Mouse (Mus musculus): Measurements from ENCODE around the gene 5830411N06Rik. TPM values are rescaled to one million over a fixed set of nuclear protein-coding genes. Genes with fewer than 3 reads are reported as not detected.

The 5830411N06Rik gene
- polyA plus RNA-seq, 1 experiment from 2014 or later, result not detected

DNA sequence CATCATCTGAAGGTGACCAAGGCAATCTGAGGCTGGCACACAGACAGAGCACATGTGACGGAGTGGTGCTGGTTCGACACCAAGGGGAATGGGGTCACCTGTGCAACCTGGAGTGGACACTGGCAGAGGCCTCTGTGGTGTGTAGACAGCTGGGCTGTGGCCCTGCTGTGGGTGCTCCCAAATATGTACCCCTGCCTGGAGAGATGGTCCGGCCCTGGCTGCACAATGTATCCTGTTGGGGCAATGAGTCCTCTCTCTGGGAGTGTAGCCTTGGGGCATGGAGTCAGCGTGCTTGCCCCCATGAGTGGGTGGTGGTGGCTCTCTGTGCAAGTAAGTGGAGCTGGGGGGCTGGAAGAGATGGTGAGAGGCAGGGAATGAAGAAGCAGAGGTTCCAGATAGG lies 26.7 kb upstream of the 5830411N06Rik start:
- DNase-seq (ENCODE audit: low spot score) (no peak), ATAC-seq (no peak)
- Histone ChIP-seq H3K27ac (ENCODE audit: low read depth, low read length) (no peak overlapping the region), H3K36me3 (ENCODE audit: control insufficient read depth, insufficient read depth, low read length) (no peaks in the 10 kb centered on the region), H3K9ac (ENCODE audit: low read length) (no peak overlapping the region), H3K4me1 (ENCODE audit: control insufficient read depth, insufficient read depth, low read length) (no peaks in the 10 kb centered on the region), H3K9me3 (replicated peaks; ENCODE audit: control insufficient read depth, low read length) (no peaks in the 10 kb centered on the region), H3K27me3 (replicated peaks; ENCODE audit: control insufficient read depth, insufficient read depth, low read length) (no peaks in the 10 kb centered on the region), H3K4me2 (ENCODE audit: low read length) (no peak overlapping the region), H3K4me3 (ENCODE audit: low read depth, low read length) (no peak overlapping the region)
- 80% methylated on average over 4 of the region's 4 CpGs for WGBS

DNA sequence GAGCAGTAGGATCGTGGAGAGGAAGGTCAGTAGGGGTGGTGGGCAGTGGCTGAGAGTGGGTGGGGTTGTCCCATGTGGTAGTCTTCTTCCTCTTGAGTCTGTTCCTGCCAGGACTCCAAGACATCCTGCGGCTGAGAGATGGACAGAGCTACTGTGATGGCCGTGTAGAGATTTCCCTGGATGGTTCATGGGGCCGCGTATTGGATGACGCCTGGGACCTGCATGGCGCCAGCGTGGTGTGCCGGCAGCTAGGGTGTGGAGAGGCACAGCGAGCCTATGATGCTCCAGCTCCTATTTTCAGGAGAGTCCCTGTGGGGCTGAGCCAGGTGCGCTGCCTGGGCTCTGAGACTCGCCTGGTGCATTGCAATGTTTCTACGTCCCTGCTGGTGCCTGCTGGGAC lies 22.9 kb upstream of the 5830411N06Rik start:
- H3K9ac ChIP-seq (ENCODE audit: low read length), result no peak overlapping the region
- no peak overlapping the region for H3K27ac ChIP-seq (ENCODE audit: low read depth, low read length)
- no peak overlapping the region for H3K4me2 ChIP-seq (ENCODE audit: low read length)
- DNase-seq (ENCODE audit: low spot score), result no peak
- no peaks in the 10 kb centered on the region for H3K4me1 ChIP-seq (ENCODE audit: control insufficient read depth, insufficient read depth, low read length)
- no peaks in the 10 kb centered on the region for H3K36me3 ChIP-seq (ENCODE audit: control insufficient read depth, insufficient read depth, low read length)
- H3K27me3 ChIP-seq (replicated peaks; ENCODE audit: control insufficient read depth, insufficient read depth, low read length), result no peaks in the 10 kb centered on the region
- WGBS, result 81% methylated on average over 13 of the region's 13 CpGs
- no peak for ATAC-seq
- H3K4me3 ChIP-seq (ENCODE audit: low read depth, low read length), result no peak overlapping the region
- H3K9me3 ChIP-seq (replicated peaks; ENCODE audit: control insufficient read depth, low read length), result no peaks in the 10 kb centered on the region

DNA sequence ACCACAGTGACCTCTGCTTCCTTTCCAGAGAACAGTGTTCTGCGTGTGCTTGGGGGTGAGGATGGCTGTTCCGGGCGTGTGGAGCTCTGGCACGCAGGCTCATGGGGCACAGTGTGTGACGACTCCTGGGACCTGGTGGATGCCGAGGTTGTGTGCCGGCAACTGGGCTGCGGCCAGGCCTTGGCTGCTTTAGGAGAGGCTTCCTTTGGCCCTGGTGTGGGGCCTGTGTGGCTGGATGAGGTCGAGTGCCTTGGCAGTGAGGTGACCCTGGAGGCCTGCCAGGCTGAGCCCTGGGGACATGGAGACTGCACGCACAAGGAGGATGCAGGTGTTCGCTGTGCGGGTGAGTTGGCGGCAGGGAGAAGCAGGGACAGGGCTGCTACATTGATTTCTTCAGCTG lies 18.6 kb upstream of the 5830411N06Rik start:
- no peaks in the 10 kb centered on the region for H3K4me1 ChIP-seq (ENCODE audit: control insufficient read depth, insufficient read depth, low read length)
- H3K9ac ChIP-seq (ENCODE audit: low read length), result no peak overlapping the region
- no peaks in the 10 kb centered on the region for H3K36me3 ChIP-seq (ENCODE audit: control insufficient read depth, insufficient read depth, low read length)
- H3K27ac ChIP-seq (ENCODE audit: low read depth, low read length), result no peak overlapping the region
- no peak overlapping the region for H3K4me3 ChIP-seq (ENCODE audit: low read depth, low read length)
- ATAC-seq, result no peak
- WGBS, result 85% methylated on average over 13 of the region's 13 CpGs
- H3K9me3 ChIP-seq (replicated peaks; ENCODE audit: control insufficient read depth, low read length), result no peaks in the 10 kb centered on the region
- no peaks in the 10 kb centered on the region for H3K27me3 ChIP-seq (replicated peaks; ENCODE audit: control insufficient read depth, insufficient read depth, low read length)
- DNase-seq (ENCODE audit: low spot score), result no peak
- no peak overlapping the region for H3K4me2 ChIP-seq (ENCODE audit: low read length)

DNA sequence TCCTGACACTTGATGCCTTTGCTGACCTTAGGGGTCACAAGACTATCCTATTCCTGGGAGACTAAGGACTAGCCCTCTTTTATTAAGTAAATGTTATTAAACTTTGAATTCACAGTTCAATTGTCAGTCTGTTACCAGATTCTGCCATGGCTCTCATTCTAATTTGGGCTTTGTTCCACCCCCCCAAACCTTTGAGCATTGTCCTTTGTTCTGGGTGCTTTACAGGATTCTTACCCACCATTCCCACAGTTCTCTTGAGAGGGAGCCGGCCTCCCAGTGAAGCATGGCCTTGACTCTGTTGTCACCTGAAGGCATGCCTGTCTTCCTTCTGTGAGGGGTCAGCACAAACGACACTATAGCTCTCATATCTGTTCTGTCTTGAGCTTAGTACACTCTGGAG lies 16.1 kb upstream of the 5830411N06Rik start:
- H3K9ac ChIP-seq (ENCODE audit: low read length), result no peak overlapping the region
- H3K4me2 ChIP-seq (ENCODE audit: low read length), result no peak overlapping the region
- H3K4me3 ChIP-seq (ENCODE audit: low read depth, low read length), result no peak overlapping the region
- no peak overlapping the region for H3K27ac ChIP-seq (ENCODE audit: low read depth, low read length)
- no peaks in the 10 kb centered on the region for H3K27me3 ChIP-seq (replicated peaks; ENCODE audit: control insufficient read depth, insufficient read depth, low read length)
- no peaks in the 10 kb centered on the region for H3K4me1 ChIP-seq (ENCODE audit: control insufficient read depth, insufficient read depth, low read length)
- WGBS, result 70% methylated on average over 2 of the region's 2 CpGs
- DNase-seq (ENCODE audit: low spot score) (no peak), ATAC-seq (no peak)
- H3K36me3 ChIP-seq (ENCODE audit: control insufficient read depth, insufficient read depth, low read length), result no peaks in the 10 kb centered on the region
- H3K9me3 ChIP-seq (replicated peaks; ENCODE audit: control insufficient read depth, low read length), result no peaks in the 10 kb centered on the region

DNA sequence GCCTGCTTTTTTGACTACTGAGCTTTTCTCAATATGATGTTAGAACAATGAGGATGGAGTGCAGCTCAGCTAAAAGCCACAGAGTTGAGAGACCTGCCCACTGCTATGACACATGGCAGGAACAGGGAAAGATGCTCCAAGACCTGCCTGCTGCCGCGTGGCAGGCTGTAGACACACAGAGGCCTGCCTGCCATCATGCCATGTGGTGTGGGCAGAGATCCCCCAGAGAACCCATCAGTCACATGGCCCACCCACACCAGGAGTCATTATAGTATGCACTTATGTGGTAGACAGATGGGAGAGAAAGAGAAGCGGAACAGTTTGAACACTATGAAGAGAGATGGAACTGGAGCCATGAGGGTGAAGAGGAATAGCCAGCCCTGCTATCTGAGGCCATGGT lies 13.4 kb upstream of the 5830411N06Rik start:
- Histone ChIP-seq H3K27ac (ENCODE audit: low read depth, low read length) (no peak overlapping the region), H3K36me3 (ENCODE audit: control insufficient read depth, insufficient read depth, low read length) (no peaks in the 10 kb centered on the region), H3K4me2 (ENCODE audit: low read length) (no peak overlapping the region), H3K9ac (ENCODE audit: low read length) (no peak overlapping the region), H3K4me3 (ENCODE audit: low read depth, low read length) (no peak overlapping the region), H3K27me3 (replicated peaks; ENCODE audit: control insufficient read depth, insufficient read depth, low read length) (no peaks in the 10 kb centered on the region), H3K9me3 (replicated peaks; ENCODE audit: control insufficient read depth, low read length) (no peaks in the 10 kb centered on the region), H3K4me1 (ENCODE audit: control insufficient read depth, insufficient read depth, low read length) (no peaks in the 10 kb centered on the region)
- ATAC-seq, result no peak
- DNase-seq (ENCODE audit: low spot score), result no peak
- 94% methylated on average over 3 of the region's 3 CpGs for WGBS

DNA sequence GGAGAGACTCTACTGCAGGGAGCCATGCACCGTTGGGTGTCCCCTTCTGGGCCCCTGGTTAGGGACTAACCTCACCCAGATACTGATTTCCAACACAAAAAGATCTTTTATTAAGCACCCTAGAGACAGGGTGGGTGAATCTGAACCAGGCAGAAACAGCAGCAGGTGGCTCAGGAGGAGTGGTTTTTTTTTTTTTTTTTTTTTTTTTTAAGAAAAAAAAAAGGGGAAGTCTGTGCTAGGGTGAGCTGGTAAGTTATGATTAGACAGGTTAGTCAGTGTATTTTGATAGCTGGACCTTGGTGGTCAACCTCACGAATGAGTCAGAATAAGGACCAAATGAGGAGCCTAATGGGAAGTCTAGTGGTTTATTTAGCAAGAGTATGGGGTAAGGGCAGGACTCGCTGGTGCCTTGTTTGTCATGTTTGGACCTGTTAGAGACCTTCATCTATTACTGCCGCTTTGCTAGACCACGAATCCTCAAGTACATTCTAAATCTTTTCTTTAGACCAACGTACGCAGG lies 6.8 kb downstream of the 5830411N06Rik start:
- no peak for ATAC-seq
- no peak overlapping the region for H3K4me3 ChIP-seq (ENCODE audit: low read depth, low read length)
- no peak overlapping the region for H3K4me2 ChIP-seq (ENCODE audit: low read length)
- H3K9me3 ChIP-seq (replicated peaks; ENCODE audit: control insufficient read depth, low read length), result no peaks in the 10 kb centered on the region
- no peak overlapping the region for H3K9ac ChIP-seq (ENCODE audit: low read length)
- H3K27ac ChIP-seq (ENCODE audit: low read depth, low read length), result no peak overlapping the region
- H3K27me3 ChIP-seq (replicated peaks; ENCODE audit: control insufficient read depth, insufficient read depth, low read length), result no peaks in the 10 kb centered on the region
- H3K36me3 ChIP-seq (ENCODE audit: control insufficient read depth, insufficient read depth, low read length), result no peaks in the 10 kb centered on the region
- DNase-seq (ENCODE audit: low spot score), result no peak
- H3K4me1 ChIP-seq (ENCODE audit: control insufficient read depth, insufficient read depth, low read length), result no peaks in the 10 kb centered on the region
- 88% methylated on average over 7 of the region's 7 CpGs for WGBS

DNA sequence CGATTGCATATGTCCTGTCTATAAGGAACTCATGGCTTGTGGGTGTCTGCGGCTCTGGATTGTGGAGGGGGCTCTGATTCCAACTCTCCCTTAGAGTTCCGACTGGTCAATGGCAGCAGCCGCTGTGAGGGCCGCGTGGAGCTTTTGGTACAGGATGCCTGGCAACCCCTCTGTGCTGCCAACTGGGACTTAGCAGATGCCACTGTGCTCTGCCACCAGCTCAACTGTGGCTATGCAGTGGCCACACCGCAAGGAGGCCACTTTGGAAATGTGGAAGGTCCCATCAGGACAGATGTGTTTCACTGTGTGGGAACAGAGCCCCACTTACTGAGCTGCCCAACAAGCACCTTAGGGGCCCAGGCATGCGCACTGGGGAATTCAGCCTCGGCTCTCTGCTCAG lies 48.7 kb downstream of the 5830411N06Rik start:
- H3K27ac ChIP-seq (ENCODE audit: low read depth, low read length), result no peak overlapping the region
- DNase-seq (ENCODE audit: low spot score) (no peak), ATAC-seq (no peak)
- no peaks in the 10 kb centered on the region for H3K36me3 ChIP-seq (ENCODE audit: control insufficient read depth, insufficient read depth, low read length)
- no peaks in the 10 kb centered on the region for H3K9me3 ChIP-seq (replicated peaks; ENCODE audit: control insufficient read depth, low read length)
- 91% methylated on average over 9 of the region's 9 CpGs for WGBS
- H3K4me2 ChIP-seq (ENCODE audit: low read length), result no peak overlapping the region
- no peaks in the 10 kb centered on the region for H3K4me1 ChIP-seq (ENCODE audit: control insufficient read depth, insufficient read depth, low read length)
- H3K9ac ChIP-seq (ENCODE audit: low read length), result no peak overlapping the region
- no peaks in the 10 kb centered on the region for H3K27me3 ChIP-seq (replicated peaks; ENCODE audit: control insufficient read depth, insufficient read depth, low read length)
- H3K4me3 ChIP-seq (ENCODE audit: low read depth, low read length), result no peak overlapping the region

DNA sequence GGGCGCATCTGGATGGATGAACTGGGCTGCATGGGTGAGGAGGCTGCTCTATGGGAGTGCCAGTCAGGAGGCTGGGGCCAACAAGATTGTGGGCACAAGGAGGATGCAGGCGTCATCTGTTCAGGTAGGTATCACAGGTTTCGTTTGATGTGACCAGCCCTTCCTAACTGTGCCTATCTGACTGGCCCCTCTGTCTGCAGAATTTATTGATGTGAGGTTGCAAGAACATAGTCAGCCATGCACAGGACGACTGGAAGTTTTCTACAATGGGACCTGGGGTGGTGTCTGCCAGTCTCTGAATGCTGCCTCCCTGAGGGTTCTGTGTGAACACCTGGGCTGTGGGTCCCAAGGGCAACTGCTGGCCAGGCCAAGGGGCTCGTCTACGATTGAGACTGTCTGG lies 49.8 kb downstream of the 5830411N06Rik start:
- H3K4me3 ChIP-seq (ENCODE audit: low read depth, low read length), result no peak overlapping the region
- no peaks in the 10 kb centered on the region for H3K36me3 ChIP-seq (ENCODE audit: control insufficient read depth, insufficient read depth, low read length)
- DNase-seq (ENCODE audit: low spot score), result no peak
- no peaks in the 10 kb centered on the region for H3K27me3 ChIP-seq (replicated peaks; ENCODE audit: control insufficient read depth, insufficient read depth, low read length)
- WGBS, result 77% methylated on average over 6 of the region's 6 CpGs
- H3K4me2 ChIP-seq (ENCODE audit: low read length), result no peak overlapping the region
- no peaks in the 10 kb centered on the region for H3K9me3 ChIP-seq (replicated peaks; ENCODE audit: control insufficient read depth, low read length)
- no peaks in the 10 kb centered on the region for H3K4me1 ChIP-seq (ENCODE audit: control insufficient read depth, insufficient read depth, low read length)
- no peak overlapping the region for H3K9ac ChIP-seq (ENCODE audit: low read length)
- no peak overlapping the region for H3K27ac ChIP-seq (ENCODE audit: low read depth, low read length)
- ATAC-seq, result no peak

DNA sequence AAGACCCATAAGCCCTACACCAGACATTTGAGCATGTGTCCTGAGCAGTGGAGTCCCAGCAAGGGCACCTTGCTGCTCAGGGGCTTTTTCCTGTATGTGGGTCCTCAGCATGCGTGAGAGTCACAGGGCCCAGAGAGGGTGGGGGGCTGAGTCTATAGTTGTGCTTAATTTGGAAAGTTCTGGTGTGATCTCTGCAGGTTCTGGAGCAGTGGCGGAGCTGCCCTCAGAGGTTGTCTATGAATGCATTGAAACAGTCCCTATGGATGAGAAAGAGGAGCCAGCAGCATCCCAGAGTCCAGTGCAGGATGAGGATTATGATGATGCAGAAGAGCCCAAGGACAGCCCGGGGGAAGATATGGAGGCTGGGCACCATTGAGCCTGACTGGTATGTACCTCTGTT lies 52.3 kb downstream of the 5830411N06Rik start:
- Histone ChIP-seq H3K4me2 (ENCODE audit: low read length) (no peak overlapping the region), H3K27me3 (replicated peaks; ENCODE audit: control insufficient read depth, insufficient read depth, low read length) (no peaks in the 10 kb centered on the region), H3K9me3 (replicated peaks; ENCODE audit: control insufficient read depth, low read length) (no peaks in the 10 kb centered on the region), H3K27ac (ENCODE audit: low read depth, low read length) (no peak overlapping the region), H3K4me3 (ENCODE audit: low read depth, low read length) (no peak overlapping the region), H3K36me3 (ENCODE audit: control insufficient read depth, insufficient read depth, low read length) (no peaks in the 10 kb centered on the region), H3K9ac (ENCODE audit: low read length) (no peak overlapping the region), H3K4me1 (ENCODE audit: control insufficient read depth, insufficient read depth, low read length) (no peaks in the 10 kb centered on the region)
- ATAC-seq (no peak), DNase-seq (ENCODE audit: low spot score) (no peak)
- WGBS, result 91% methylated on average over 3 of the region's 3 CpGs

Measured in forebrain, embryonic 14.5 days (tissue).